Comparison of ENCODE assay signal across 8 mouse cellular contexts in the genomic region with DNA sequence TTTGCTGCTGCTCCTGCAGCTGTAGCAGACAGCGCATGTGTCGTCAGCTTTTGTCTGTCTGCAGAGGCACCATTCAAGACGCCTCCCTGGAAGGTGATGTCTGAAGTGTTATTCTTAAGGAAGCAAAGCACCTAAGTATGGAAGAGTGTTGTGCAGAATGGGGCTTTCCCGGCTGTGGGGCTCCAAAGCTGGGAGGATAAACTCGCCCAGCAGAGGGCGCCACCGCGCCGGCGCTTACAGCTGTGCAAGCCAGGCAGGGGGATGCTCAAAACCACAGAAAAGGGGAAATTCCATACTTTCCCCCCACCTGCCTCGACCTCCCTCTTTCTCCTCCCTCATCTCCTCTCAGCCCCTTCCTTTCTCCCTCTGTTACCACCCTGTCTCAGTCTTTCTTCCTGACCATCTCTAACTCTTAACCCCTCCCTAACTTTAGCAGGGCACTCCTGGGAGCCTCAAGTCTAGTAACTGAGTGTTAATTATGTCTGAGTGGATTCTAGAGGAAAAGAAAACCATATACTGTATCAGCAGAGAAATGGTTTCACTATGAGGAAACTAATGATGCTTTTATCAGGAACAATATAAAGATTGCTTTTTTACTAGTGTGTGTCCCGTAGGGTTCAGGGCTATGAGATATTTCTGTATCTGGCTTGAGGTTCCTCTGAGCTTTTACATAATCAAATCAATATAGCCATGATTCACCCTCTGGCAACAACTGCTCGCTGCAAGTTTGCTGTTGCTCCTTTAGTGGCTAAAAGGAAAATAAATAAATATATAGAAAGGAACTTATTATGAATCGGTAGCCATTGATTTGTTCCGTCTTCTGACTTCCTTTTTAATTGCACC.
A peak's percentile ranks its signal among the peaks of the same experiment; 100 is the strongest.
DNase-seq lines count a peak whose midpoint lies in the region; ATAC-seq lines count a peak whose summit lies in the region.

No protein-coding gene starts in this region.

- H3K27ac ChIP-seq in hindbrain, embryonic 16.5 days (ENCODE audit: low read depth, low read length), result no peak overlapping the region

- 25% methylated on average over 13 of the region's 15 CpGs for WGBS in hindbrain, embryonic 16.5 days

- H3K4me2 ChIP-seq in hindbrain, embryonic 16.5 days (ENCODE audit: low read length), result no peak overlapping the region

- H3K9ac ChIP-seq in hindbrain, embryonic 16.5 days (ENCODE audit: low read depth, low read length), result no peak overlapping the region

- H3K36me3 ChIP-seq in hindbrain, embryonic 16.5 days (ENCODE audit: control insufficient read depth, insufficient read depth, low read length), result no peaks in the 10 kb centered on the region

- H3K4me1 ChIP-seq in hindbrain, embryonic 16.5 days (ENCODE audit: control insufficient read depth, insufficient read depth, low read depth, low read length), result no peaks in the 10 kb centered on the region

- no peak overlapping the region for H3K4me3 ChIP-seq in hindbrain, embryonic 16.5 days (ENCODE audit: low read length)

- ATAC-seq in hindbrain, embryonic 16.5 days, result peak; percentile 79
- peak; percentile 48; the same call in 1 of the 2 replicates for ATAC-seq in megakaryocyte, adult 5-6 weeks (ENCODE audit: poor library complexity, severe bottlenecking)
- no peak for ATAC-seq in inflammation-experienced regulatory T-cells, adult 6 months

- H3K9me3 ChIP-seq in hindbrain, embryonic 16.5 days (ENCODE audit: control insufficient read depth, low read length), result no peaks in the 10 kb centered on the region

- H3K27me3 ChIP-seq in hindbrain, embryonic 16.5 days (replicated peaks; ENCODE audit: control insufficient read depth, insufficient read depth, low read length), result no peaks in the 10 kb centered on the region

- peak; percentile 61 for DNase-seq in adipocyte (ENCODE audit: low spot score)
- peak; percentile 9 for DNase-seq in cerebellum, adult 9-11 months
- DNase-seq in frontal cortex, postnatal 10 days (ENCODE audit: low spot score in 2 of 2), result peak; percentile 18 to 72
- DNase-seq in left cerebral cortex, adult 11 months (ENCODE audit: low spot score), result peak; percentile 30
- peak; percentile 55 to 82 for DNase-seq in right cerebral cortex, postnatal 10 days (ENCODE audit: low spot score in 2 of 2)

Comparison
In these comparisons a context has a peak if more than half of its experiments do, and no peak if none do; other contexts are left out.
1. DNase-seq: peak in every context shown above with its lines; median percentile 68 in right cerebral cortex, postnatal 10 days; 61 in adipocyte; 45 in frontal cortex, postnatal 10 days; 30 in left cerebral cortex, adult 11 months; 9 in cerebellum, adult 9-11 months.